Mouse (Mus musculus): Measurements from ENCODE around the gene AK157302. TPM values are rescaled to one million over a fixed set of nuclear protein-coding genes. Genes with fewer than 3 reads are reported as not detected.

The AK157302 gene
- total RNA-seq, 1 experiment from 2014 or later = 0.37 TPM

- peak; percentile 100 for ATAC-seq (replicated peaks; ENCODE audit: low read depth, poor library complexity, severe bottlenecking)
These were observed 35.8 kb downstream of the AK157302 start, which contains the start of gene Zkscan8 for GRCm38 (mm10) chr13:21530781-21531201. Gene Zkscan8 (minus strand): TSS chr13:21531120.

- no peak for ATAC-seq (replicated peaks; ENCODE audit: low read depth, poor library complexity, severe bottlenecking)
These were observed 47.7 kb downstream of the AK157302 start, which contains the start of gene Olfr1366 for GRCm38 (mm10) chr13:21542708-21543107. Gene Olfr1366 (minus strand): TSS chr13:21542808.

Other genes with a start within 250 kb of the AK157302 start
- gene Gpx5, start 202.5 kb upstream of the AK157302 start, total RNA-seq (2017) = not detected in 2 replicates
- gene Gpx6, start 183.1 kb upstream of the AK157302 start, total RNA-seq (2017) = not detected in 2 replicates
- not detected in 2 replicates for gene Olfr1367, start 148.3 kb upstream of the AK157302 start, total RNA-seq (2017)
- 9.0 and 12.3 TPM in 2 replicates for gene Zscan12, start 132.4 kb upstream of the AK157302 start, total RNA-seq (2017)
- 37.7 and 38.6 TPM in 2 replicates for gene Zkscan3, start 92.5 kb upstream of the AK157302 start, total RNA-seq (2017)
- 0.87 and 1.2 TPM in 2 replicates for gene Pgbd1, start 54.2 kb upstream of the AK157302 start, total RNA-seq (2017)
- gene Zscan26, start 41.5 kb upstream of the AK157302 start, total RNA-seq (2017) = 18.6 and 27.6 TPM in 2 replicates
- gene Nkapl, start 26.7 kb upstream of the AK157302 start, total RNA-seq (2017) = 0.19 TPM in 1 of 2 replicates, not detected in the other
- gene Zkscan4, start 16.3 kb upstream of the AK157302 start, total RNA-seq (2017) = 0.73 and 1.4 TPM in 2 replicates
- gene Gm10065, start 15.8 kb upstream of the AK157302 start, total RNA-seq (2017) = not detected in 2 replicates
- gene Gm11273, start 6.2 kb downstream of the AK157302 start, total RNA-seq (2017) = 8.5 and 11.7 TPM in 2 replicates
- gene Zkscan8, start 35.9 kb downstream of the AK157302 start, total RNA-seq (2017) = 12.4 and 14.7 TPM in 2 replicates
- gene Olfr1366, start 47.6 kb downstream of the AK157302 start, total RNA-seq (2017) = not detected in 2 replicates
- not detected in 2 replicates for gene Olfr1535, start 64.7 kb downstream of the AK157302 start, total RNA-seq (2017)
- gene Olfr1364, start 86.5 kb downstream of the AK157302 start, total RNA-seq (2017) = not detected in 2 replicates
- not detected in 2 replicates for gene Olfr1362, start 118.8 kb downstream of the AK157302 start, total RNA-seq (2017)
- gene Olfr11, start 147.3 kb downstream of the AK157302 start, total RNA-seq (2017) = not detected in 2 replicates
- gene Olfr1361, start 168.2 kb downstream of the AK157302 start, total RNA-seq (2017) = not detected in 2 replicates
- gene Olfr1360, start 182.2 kb downstream of the AK157302 start, total RNA-seq (2017) = not detected in 2 replicates
- not detected in 2 replicates for gene Olfr1359, start 202.9 kb downstream of the AK157302 start, total RNA-seq (2017)
- gene Hist1h2bl, start 220.9 kb downstream of the AK157302 start, total RNA-seq (2017) = 401 and 517 TPM in 2 replicates
- 1,241 and 1,337 TPM in 2 replicates for gene Hist1h2ai, start 221.2 kb downstream of the AK157302 start, total RNA-seq (2017)
- 145 and 293 TPM in 2 replicates for gene Hist1h3h, start 222.4 kb downstream of the AK157302 start, total RNA-seq (2017)
- gene Hist1h2bm, start 226.8 kb downstream of the AK157302 start, total RNA-seq (2017) = 379 and 469 TPM in 2 replicates
- 469 and 581 TPM in 2 replicates for gene Hist1h4j, start 239.8 kb downstream of the AK157302 start, total RNA-seq (2017)

All from common myeloid progenitor, adult 5-6 weeks (primary cell).